Mouse (Mus musculus) heart, postnatal 0 days (tissue): ENCODE data around the gene Mepe. TPM values are rescaled to one million over a fixed set of nuclear protein-coding genes. Genes with fewer than 3 reads are reported as not detected.

Experiments
- ATAC-seq: fragments of 200-750 bp; cut with Nextera tagmentation; 2 replicates; pipeline ENCODE4 v1.8.0; 2017; ENCODE audit warnings: low read depth, moderate number of reproducible peaks, moderate library complexity; ENCODE audit not compliant: insufficient read depth
- DNase-seq: peaks from one replicate; pipeline ENCODE4 v3.0.0-alpha.2; 2016; ENCODE audit warnings: low spot score
- H3K27ac ChIP-seq: fragments of 300-500 bp; sonication (generic); 2 replicates; pipeline ENCODE4 v1.5.1; 2014; ENCODE audit warnings: low read depth, mild to moderate bottlenecking
- H3K27me3 ChIP-seq: fragments of 300-500 bp; sonication (generic); 2 replicates; pipeline ENCODE4 v1.6.1; 2014; ENCODE audit warnings: low read length, mixed read lengths; ENCODE audit not compliant: control insufficient read depth, insufficient read depth
- H3K36me3 ChIP-seq: fragments of 300-500 bp; sonication (generic); replicated peaks from 2 replicates; pipeline ENCODE4 v1.6.1; 2014; ENCODE audit warnings: low read length, mixed read lengths; ENCODE audit not compliant: control insufficient read depth, insufficient read depth
- H3K4me1 ChIP-seq: fragments of 300-500 bp; sonication (generic); 2 replicates; pipeline ENCODE4 v1.6.1; 2014; ENCODE audit warnings: antibody characterized with exemption; ENCODE audit not compliant: control insufficient read depth, insufficient read depth
- H3K4me2 ChIP-seq: fragments of 300-500 bp; sonication (generic); 2 replicates; pipeline ENCODE4 v1.6.1; 2014; ENCODE audit warnings: low read depth, mild to moderate bottlenecking, low read length, moderate library complexity
- H3K4me3 ChIP-seq: fragments of 300-500 bp; sonication (generic); 2 replicates; pipeline ENCODE4 v1.5.1; 2014; ENCODE audit warnings: low read depth, low read length
- H3K9ac ChIP-seq: fragments of 300-500 bp; sonication (generic); replicated peaks from 2 replicates; pipeline ENCODE4 v1.6.1; 2014; ENCODE audit warnings: low read depth, low read length, mixed read lengths
- H3K9me3 ChIP-seq: fragments of 300-500 bp; sonication (generic); replicated peaks from 2 replicates; pipeline ENCODE4 v1.6.1; 2016; ENCODE audit warnings: low read length; ENCODE audit not compliant: control insufficient read depth
- CTCF ChIP-seq: IDR thresholded peaks from 2 replicates; pipeline ENCODE4 v1.5.1; 2016; ENCODE audit warnings: antibody characterized with exemption, control low read depth, low read depth
- EP300 ChIP-seq: IDR thresholded peaks from 2 replicates; pipeline ENCODE4 v1.6.1; 2016; ENCODE audit warnings: antibody characterized with exemption, low read depth
- WGBS: fragments of 180-500 bp; shearing (Covaris S2); extraction: QIAGEN DNeasy Blood & Tissue Kit; methylation state at CpG from one replicate; pipeline ENCODE4 v1.1.7; 2014; 5-methylcytosine and 5-hydroxymethylcytosine counted together
- polyA plus RNA-seq: library from polyadenylated mRNA; unstranded; fragments of >200 nt; fragmentation: Nextera tagmentation; extraction: Ambion mirVana; gene quantifications from 2 replicates; pipeline ENCODE4 v1.2.1, GENCODE M21; 2015
- total RNA-seq: library from RNA; depleted of rRNA; stranded (reverse); fragments of >200 nt; gene quantifications from 2 replicates; pipeline ENCODE4 v1.2.3, GENCODE M21; 2014; ENCODE audit warnings: low replicate concordance

Gene Mepe
- total and polyA plus RNA-seq, 2 experiments from 2014 or later, result not detected

GRCm38 (mm10) chr5:104333643-104334042, 8.5 kb downstream of the Mepe start:
- H3K9ac ChIP-seq, result no peak overlapping the region
- no peaks in the 10 kb centered on the region for H3K36me3 ChIP-seq
- no peak overlapping the region for H3K4me3 ChIP-seq
- TF ChIP-seq CTCF (no peak), EP300 (no peak)
- H3K27me3 ChIP-seq, result no peaks in the 10 kb centered on the region
- DNase-seq (no peak), ATAC-seq (no peak)
- no peak overlapping the region for H3K4me2 ChIP-seq
- WGBS, result 67% methylated on average over 6 of the region's 6 CpGs
- no peak overlapping the region for H3K27ac ChIP-seq
- no peaks in the 10 kb centered on the region for H3K4me1 ChIP-seq
- H3K9me3 ChIP-seq, result no peaks in the 10 kb centered on the region

GRCm38 (mm10) chr5:104334516-104334915, 9.4 kb downstream of the Mepe start:
- 71% methylated on average over 14 of the region's 14 CpGs for WGBS
- TF ChIP-seq EP300 (no peak), CTCF (no peak)
- Histone ChIP-seq H3K9me3 (no peaks in the 10 kb centered on the region), H3K36me3 (no peaks in the 10 kb centered on the region), H3K27ac (no peak overlapping the region), H3K4me3 (no peak overlapping the region), H3K27me3 (no peaks in the 10 kb centered on the region), H3K4me1 (no peaks in the 10 kb centered on the region), H3K9ac (no peak overlapping the region), H3K4me2 (no peak overlapping the region)
- DNase-seq (no peak), ATAC-seq (no peak)

- no peaks in the 10 kb centered on the region for H3K4me1 ChIP-seq
- 71% methylated on average over 5 of the region's 5 CpGs for WGBS
- no peak for ATAC-seq
- no peak overlapping the region for H3K27ac ChIP-seq
- DNase-seq, result no peak
- no peak overlapping the region for H3K4me3 ChIP-seq
- H3K4me2 ChIP-seq, result no peak overlapping the region
- no peaks in the 10 kb centered on the region for H3K36me3 ChIP-seq
- no peaks in the 10 kb centered on the region for H3K9me3 ChIP-seq
- no peaks in the 10 kb centered on the region for H3K27me3 ChIP-seq
- TF ChIP-seq EP300 (no peak), CTCF (no peak)
- H3K9ac ChIP-seq, result no peak overlapping the region
Measured at GRCm38 (mm10) chr5:104335962-104336361, 10.8 kb downstream of the Mepe start.

GRCm38 (mm10) chr5:104337491-104337890, 12.4 kb downstream of the Mepe start:
- H3K9ac ChIP-seq, result no peak overlapping the region
- no peaks in the 10 kb centered on the region for H3K27me3 ChIP-seq
- ATAC-seq (no peak), DNase-seq (no peak)
- no peaks in the 10 kb centered on the region for H3K9me3 ChIP-seq
- no peaks in the 10 kb centered on the region for H3K4me1 ChIP-seq
- no peak overlapping the region for H3K4me2 ChIP-seq
- no peak overlapping the region for H3K4me3 ChIP-seq
- 76% methylated on average over 4 of the region's 4 CpGs for WGBS
- no peak for TF ChIP-seq CTCF
- TF ChIP-seq EP300, result no peak
- no peaks in the 10 kb centered on the region for H3K36me3 ChIP-seq
- H3K27ac ChIP-seq, result no peak overlapping the region

- no peak overlapping the region for H3K4me2 ChIP-seq
- no peaks in the 10 kb centered on the region for H3K9me3 ChIP-seq
- no peak for TF ChIP-seq EP300
- TF ChIP-seq CTCF, result no peak
- no peaks in the 10 kb centered on the region for H3K4me1 ChIP-seq
- DNase-seq (no peak), ATAC-seq (no peak)
- no peak overlapping the region for H3K9ac ChIP-seq
- H3K27me3 ChIP-seq, result no peaks in the 10 kb centered on the region
- no peak overlapping the region for H3K4me3 ChIP-seq
- no peaks in the 10 kb centered on the region for H3K36me3 ChIP-seq
- WGBS, result 69% methylated on average over 5 of the region's 5 CpGs
- H3K27ac ChIP-seq, result no peak overlapping the region
Measured at GRCm38 (mm10) chr5:104339009-104339408, 13.9 kb downstream of the Mepe start.
